Mouse (Mus musculus) G1E (cell line): Measurements from ENCODE around the gene Bpifa5.

Experiments
- CTCF ChIP-seq: IDR thresholded peaks from 2 replicates; pipeline ENCODE4 v1.5.1; 2012; ENCODE audit warnings: low read depth, low read length, inconsistent platforms, mixed read lengths
- POLR2AphosphoS5 ChIP-seq: IDR thresholded peaks from 2 replicates; pipeline ENCODE4 v1.6.1; 2012; ENCODE audit warnings: low read depth, low read length, inconsistent platforms; ENCODE audit not compliant: insufficient replicate concordance
- TAL1 ChIP-seq: conservative IDR thresholded peaks from 2 replicates; pipeline ENCODE4 v1.6.1; 2012; ENCODE audit warnings: low read depth, low read length, inconsistent platforms, mixed read lengths

GRCm38 (mm10) chr2:154117381-154117780 is 45.0 kb upstream of the Bpifa5 start:
- TF ChIP-seq TAL1 (no peak), CTCF (no peak), POLR2AphosphoS5 (no peak)
